Mouse (Mus musculus): ENCODE data around the gene Ppp1r36.
"Not testable (repeated sequence)": the region's sequence is repeated elsewhere in the genome, so short reads cannot be mapped to it uniquely, and the experiment has no call there.

Gene Ppp1r36

GRCm38 (mm10) chr12:76458445-76458844 is 41.1 kb downstream of the Ppp1r36 start:
- not testable (repeated sequence) for DNase-seq

GRCm38 (mm10) chr12:76459032-76459431 is 41.7 kb downstream of the Ppp1r36 start:
- no peak for DNase-seq

DNA sequence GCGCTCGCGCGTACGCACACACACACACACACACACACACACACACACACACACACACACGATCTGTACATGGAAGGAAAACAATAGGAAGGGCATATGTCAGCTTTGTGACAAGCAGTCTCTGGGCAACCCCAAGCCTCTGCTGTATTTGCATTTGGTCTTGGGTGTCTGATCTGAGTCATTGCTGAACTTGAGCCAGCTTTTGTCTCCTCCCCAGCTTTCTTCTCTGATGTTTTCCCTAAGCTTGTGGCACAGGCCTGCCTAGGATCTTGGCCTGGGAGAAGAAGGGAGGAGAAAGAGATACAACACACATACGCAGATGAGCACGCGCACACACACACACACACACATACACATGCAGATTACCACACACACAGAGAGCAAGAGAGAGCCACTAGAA is 46.1 kb downstream of the Ppp1r36 start:
- no peak for DNase-seq

GRCm38 (mm10) chr12:76464651-76465252 is 47.4 kb downstream of the Ppp1r36 start:
- no peak for DNase-seq

DNA sequence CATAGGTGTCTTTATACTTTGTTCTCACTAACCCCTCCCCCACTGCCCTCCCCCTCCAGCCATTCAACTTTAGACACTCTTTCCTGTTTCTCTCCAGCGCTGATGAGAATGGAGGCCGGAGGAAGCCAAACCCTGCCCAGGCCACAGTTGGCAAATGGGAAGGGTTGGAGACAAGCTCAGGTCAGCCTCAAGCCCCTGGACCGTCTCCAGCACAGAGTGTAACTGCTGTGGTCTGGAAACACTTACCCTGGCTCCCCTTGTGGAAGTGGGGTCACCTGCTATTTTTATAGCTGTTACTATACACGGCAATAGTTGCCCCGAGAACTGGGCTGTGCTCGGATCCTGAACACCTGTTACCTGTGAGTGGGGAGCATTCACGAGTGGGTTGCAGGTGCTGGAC is 49.3 kb downstream of the Ppp1r36 start:
- peak in 1 of 2 experiments; percentile 47 for DNase-seq

- DNase-seq: no peak
These were observed 49.9 kb downstream of the Ppp1r36 start for GRCm38 (mm10) chr12:76467256-76467655.

DNA sequence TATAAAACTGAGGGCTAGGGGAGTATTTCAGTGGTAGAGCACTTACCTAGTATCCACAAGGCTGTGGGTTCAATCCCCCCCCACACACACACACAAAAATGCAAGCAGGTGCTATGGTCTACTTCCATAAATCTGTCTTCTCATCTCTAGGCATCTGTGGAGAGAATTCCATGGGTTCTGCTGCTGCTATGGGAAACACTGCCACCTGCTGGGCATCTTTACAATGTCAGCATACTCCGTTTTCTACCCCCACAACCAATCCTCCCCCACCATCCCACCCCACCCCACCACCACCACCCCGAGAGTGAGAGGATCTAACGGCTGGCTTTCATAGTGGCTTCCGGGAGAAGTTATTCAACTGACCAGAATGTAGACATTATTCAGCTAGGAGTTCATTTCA is 54.7 kb downstream of the Ppp1r36 start:
- peak; percentile 76 to 81 for DNase-seq

DNA sequence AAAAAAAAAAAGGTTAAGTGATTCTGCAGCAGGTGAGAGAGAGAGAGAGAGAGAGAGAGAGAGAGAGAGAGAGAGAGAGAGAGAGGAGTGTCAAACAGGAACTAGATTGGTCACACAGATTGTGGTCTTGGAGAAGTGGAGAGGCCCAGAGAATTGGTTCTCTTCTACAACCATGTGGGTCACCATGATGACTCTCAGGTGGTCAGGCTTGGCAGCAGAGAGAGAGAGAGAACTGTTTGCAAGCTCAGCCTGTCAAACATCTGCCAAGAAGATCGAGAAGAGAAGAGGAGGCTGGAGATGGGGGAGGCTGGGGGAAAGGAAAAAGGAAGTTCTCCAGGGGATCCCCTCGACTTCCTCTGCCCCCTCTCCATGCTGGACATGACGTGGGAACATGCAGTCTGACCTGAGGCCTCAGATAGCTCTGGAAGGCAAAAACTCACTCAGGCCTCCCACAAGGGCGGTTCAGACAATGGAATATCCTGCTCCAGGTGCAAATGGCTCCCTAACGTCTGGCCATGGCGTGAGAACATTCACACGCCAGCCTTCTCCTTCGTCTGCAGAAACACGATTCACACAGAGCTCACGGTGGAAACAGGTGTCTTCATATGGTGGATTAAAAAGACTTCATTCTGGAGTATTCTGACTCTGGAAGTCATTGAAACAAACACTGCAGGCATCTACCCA is 56.4 kb downstream of the Ppp1r36 start:
- no peak for DNase-seq

- no peak for DNase-seq
These were observed 56.9 kb downstream of the Ppp1r36 start for GRCm38 (mm10) chr12:76474246-76474583.

DNA sequence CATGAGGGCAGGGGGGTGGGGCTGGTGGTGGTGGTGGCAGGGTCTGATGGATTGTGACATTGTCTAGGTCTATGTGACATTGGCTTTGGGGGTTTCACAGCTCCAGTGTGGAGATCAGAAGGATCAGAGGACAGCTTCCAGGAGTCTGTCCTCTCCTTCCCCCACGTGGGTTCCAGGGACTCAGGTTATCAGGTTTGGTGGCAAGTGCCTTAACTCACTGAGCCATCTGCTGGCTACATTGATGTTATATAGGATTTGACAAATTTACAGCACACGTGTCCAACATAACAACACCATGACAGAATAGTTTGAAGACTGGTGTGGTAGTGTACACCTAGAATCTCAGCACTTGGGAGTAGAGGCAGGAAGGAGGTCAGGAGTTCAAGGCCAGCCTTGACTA is 57.5 kb downstream of the Ppp1r36 start:
- DNase-seq: no peak

DNA sequence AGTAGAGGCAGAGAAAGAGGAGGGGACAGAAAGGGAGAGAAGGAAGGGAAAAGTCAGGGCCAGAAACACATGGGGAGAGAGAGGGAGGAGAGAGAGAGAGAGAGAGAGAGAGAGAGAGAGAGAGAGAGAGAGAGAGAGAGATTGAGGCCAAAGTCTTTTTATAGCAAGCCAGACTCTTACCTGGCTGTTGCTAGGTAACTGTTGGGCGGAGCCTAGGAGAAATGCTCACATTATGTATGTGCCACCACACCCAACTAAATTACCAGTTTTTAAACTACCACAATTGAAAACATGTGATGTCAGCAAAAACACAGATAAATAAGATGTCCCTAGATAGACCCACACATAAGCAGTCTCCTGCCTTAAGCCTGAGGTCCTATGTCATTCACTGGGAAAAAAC is 58.8 kb downstream of the Ppp1r36 start:
- no peak for DNase-seq

GRCm38 (mm10) chr12:76478309-76479023 is 61.1 kb downstream of the Ppp1r36 start:
- DNase-seq: no peak

GRCm38 (mm10) chr12:76479174-76479573 is 61.8 kb downstream of the Ppp1r36 start:
- no peak for DNase-seq

DNA sequence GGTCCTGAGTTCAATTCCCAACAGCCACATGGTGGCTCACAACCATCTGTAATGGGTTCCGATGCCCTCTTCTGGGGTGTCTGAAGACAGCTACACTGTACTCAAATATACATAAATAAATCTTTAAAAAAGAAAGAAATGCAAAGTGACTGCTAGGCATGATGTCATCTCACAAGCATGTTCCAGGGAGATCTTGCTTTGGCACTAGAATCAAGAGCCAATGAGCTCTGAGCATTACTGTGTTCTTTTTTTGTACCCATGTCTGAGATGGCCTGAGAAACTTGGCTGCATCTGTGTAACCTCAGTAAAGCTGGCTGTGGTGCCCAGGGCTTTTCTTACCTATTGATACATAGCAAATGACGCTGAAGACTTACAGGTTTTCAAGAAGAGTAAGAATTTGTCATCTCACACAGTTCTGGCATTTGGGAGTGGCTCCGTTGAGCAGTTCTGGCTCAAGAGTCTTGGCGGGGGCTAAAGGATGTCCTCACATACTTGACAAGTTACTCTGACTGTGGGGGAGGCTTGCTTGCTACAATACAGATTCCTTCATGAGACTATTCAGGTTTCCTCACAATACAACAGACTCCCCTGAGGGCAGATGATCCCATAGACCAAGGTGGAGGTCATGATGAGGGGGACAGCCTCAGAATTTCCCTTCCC is 62.6 kb downstream of the Ppp1r36 start:
- no peak for DNase-seq

DNA sequence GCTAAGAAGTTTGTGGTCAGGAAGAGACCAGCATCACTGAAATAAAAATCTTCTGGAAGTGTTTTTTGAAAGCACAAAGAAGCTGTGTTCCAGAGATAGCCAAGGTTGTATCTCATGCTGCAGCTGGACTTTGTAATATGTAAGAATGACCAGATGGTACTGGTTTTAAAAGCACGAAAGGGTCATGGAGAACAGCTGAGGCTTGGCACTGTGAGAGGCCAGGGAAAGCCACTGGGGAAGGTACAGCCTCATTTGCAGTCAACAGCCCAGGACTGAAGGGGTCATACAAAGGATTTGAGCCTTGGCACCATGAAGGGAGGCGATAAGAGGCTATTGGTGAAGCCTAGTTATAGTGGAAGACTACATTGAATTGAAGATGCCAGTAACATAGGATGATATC is 65.1 kb downstream of the Ppp1r36 start:
- no peak for DNase-seq

DNA sequence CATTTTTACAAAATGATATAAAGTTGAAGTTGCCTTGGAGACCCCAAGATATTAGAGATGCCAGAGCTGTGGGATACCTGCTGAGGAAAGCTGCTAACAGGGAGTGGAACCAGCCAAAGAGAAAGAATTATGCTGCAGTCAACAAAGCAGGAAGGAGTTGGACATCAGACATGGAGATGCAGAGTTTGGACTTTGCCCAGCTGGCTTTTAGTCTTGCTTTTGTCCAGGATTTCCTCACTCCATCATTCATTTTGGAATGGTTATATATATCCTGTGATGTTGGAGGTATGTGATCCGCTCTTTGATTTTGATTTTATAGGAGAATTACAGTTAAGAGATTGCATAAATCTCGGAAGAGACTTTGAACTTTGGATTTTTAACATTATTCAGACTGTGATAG is 65.6 kb downstream of the Ppp1r36 start:
- DNase-seq: no peak

DNA sequence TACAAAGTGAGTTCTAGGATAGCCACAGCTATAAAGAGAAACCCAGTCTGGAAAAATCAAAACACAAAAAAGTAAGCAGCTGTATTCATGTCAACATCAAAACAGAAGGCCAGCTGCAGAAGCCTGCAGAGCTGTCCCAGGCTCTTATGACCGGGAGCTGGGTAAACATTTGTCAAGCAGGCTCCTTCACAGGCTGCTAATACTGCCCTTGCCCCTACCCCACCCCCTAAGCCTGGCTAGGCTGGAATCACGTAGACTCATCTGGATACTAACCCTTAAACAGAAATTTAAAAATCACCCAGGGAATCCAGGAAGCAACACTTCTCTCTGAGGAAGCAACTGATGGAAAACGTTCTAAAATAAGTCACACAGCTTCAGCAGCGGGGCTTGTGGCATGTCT is 67.5 kb downstream of the Ppp1r36 start:
- no peak for DNase-seq

DNA sequence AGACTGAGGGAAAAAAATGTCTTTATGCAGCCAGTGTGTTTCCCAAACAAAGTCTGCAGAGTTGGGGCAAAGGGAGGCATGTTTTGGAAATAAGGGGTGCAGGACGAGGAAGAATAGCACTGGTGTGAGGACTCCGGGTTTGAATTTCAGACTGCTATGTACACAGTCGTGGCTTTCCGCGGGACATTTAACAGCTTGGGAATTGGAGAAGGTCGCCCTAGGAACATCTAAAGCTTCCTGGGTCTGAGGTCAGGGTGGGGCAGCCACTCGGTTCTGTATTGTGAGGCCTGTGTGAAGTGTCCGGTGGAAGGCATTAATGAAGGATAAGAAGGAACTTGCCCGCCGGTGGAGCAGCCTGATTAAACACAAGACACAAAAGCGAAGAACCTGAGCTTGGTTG is 68.0 kb downstream of the Ppp1r36 start:
- DNase-seq: no peak

- DNase-seq: no peak
These were observed 69.6 kb downstream of the Ppp1r36 start for GRCm38 (mm10) chr12:76486943-76487342.

Data from kidney, postnatal 25 days (tissue).